Mouse (Mus musculus) bone marrow, adult 2 months (tissue): ENCODE measurements around the gene Myo15b. TPM values are rescaled to one million over a fixed set of nuclear protein-coding genes. Genes with fewer than 3 reads are reported as not detected.

Experiments used
- H3K27ac ChIP-seq: fragments of 200-500 bp; 2 replicates; pipeline ENCODE4 v1.5.1; 2012; ENCODE audit warnings: low read depth, mild to moderate bottlenecking, control low read depth, inconsistent platforms, low read length; ENCODE audit not compliant: control insufficient read depth, poor library complexity, insufficient read depth
- H3K4me1 ChIP-seq: fragments of 200-500 bp; 2 replicates; pipeline ENCODE4 v1.6.1; 2011; ENCODE audit warnings: low read length; ENCODE audit not compliant: control insufficient read depth, insufficient read depth
- H3K4me3 ChIP-seq: fragments of 200-500 bp; replicated peaks from 2 replicates; pipeline ENCODE3; 2011; ENCODE audit warnings: mild to moderate bottlenecking, low read depth, low read length, control low read depth; ENCODE audit not compliant: control insufficient read depth
- CTCF ChIP-seq: fragments of 200-500 bp; IDR thresholded peaks from 2 replicates; pipeline ENCODE4 v1.5.1; 2011; ENCODE audit warnings: low read length, control low read depth; ENCODE audit not compliant: control insufficient read depth, insufficient read depth
- POLR2A ChIP-seq: fragments of 200-500 bp; IDR thresholded peaks from 2 replicates; pipeline ENCODE4 v1.6.1; 2011; ENCODE audit warnings: low read depth, mild to moderate bottlenecking, control low read depth, low read length, borderline replicate concordance; ENCODE audit not compliant: control insufficient read depth
- WGBS: fragments of 180-500 bp; shearing (Covaris S2); methylation state at CpG from one replicate; pipeline ENCODE4 v1.1.7; 2018; 5-methylcytosine and 5-hydroxymethylcytosine counted together
- polyA plus RNA-seq: library from polyadenylated mRNA; stranded (reverse); fragments of >200 nt; gene quantifications from 2 replicates; pipeline ENCODE4 v1.2.4, GENCODE M21; 2011; ENCODE audit warnings: low replicate concordance; ENCODE audit not compliant: missing spikeins, insufficient read depth, insufficient read length

The Myo15b gene
- polyA plus RNA-seq, result 0.57 TPM in 1 of 2 replicates, not detected in the other

DNA sequence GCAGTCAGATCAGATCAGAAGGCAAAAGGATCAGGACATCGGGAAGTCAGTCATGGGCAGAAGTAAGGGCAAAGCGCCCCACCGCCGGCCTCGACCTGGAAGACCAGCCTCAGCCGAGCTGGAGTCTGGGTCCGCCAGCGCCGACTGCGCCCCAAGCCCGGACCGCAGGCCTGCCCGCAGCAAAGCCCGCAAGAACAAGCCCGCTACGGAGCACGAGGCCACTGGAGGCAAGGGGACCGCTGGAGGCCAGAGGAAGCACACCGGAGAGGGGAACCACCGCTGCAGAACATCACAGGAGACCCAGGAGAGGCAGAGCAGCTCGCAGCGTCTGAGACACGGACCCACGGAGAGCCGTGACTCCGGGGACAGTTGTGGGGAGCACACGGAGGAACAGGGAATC, at the start of gene Myo15b:
Gene Myo15b, plus strand, starts transcription at position 53 of the 400 bp plus-strand sequence.
- Histone ChIP-seq H3K4me1 (no peaks in the 10 kb centered on the region), H3K27ac (no peak within 1 kb of the TSS), H3K4me3 (no peak within 1 kb of the TSS)
- TF ChIP-seq CTCF, result no peak
- TF ChIP-seq POLR2A, result no peak
- WGBS, result 6% methylated on average over 27 of the region's 27 CpGs

DNA sequence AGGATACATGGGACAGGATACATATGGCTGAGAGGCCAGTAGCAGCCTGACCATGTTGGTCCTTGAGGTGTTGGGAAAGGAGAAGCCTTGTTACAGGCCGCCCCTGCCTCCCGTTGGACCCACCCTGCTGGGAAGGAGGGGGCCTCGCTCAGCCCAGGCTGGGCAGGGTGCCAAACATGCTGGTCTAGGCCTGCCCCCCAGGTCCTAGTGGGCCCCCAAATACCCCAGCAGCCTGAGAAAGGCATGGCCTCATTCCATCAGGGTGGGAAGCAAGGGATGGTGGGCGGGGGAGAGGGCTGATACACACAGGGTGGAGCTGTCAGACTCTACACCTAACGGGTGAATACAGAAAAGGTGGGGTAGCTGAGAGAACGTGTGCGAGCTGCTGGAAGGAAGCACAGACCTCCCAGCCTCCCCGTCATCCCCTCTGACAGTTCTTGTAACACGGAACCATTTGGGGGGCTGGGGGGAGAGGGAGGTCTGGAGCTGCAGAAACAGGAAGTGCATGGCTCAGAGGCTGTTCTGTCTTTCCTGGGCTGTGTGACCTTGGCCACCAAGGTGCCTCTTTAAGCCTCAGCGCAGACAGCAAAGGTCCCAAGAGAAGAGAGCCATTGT, 49.4 kb upstream of the Myo15b start:
- no peak overlapping the region for H3K27ac ChIP-seq
- H3K4me3 ChIP-seq, result no peak overlapping the region
- TF ChIP-seq POLR2A (no peak), CTCF (no peak)
- WGBS, result 23% methylated on average over 10 of the region's 10 CpGs
- no peaks in the 10 kb centered on the region; the same call in 1 of the 2 replicates for H3K4me1 ChIP-seq

DNA sequence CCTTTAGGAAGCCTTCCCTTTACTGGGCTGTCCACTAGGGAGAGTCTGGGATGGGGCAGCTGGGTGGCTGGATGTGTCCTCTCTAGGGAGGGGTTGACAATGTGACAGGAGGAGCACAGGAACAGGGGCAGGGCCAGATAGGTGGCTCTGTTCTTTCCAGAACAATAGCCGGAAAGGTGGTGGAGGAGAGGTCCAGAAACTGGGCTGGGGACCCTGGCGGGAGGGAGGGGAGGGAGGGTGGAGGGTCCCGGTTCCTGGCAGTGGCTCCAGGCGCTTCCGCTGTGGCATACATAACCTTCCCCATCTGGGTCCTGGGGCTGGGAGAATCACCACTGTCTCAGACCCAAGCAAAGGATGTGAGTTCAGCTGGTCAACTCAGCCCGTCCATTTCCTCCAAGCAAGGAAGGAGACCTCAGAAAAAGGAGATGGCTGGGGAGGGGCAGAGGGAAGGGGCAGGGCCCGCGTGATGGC, 48.9 kb upstream of the Myo15b start:
- 68% methylated on average over 8 of the region's 8 CpGs for WGBS
- no peak for TF ChIP-seq POLR2A
- no peaks in the 10 kb centered on the region; the same call in 1 of the 2 replicates for H3K4me1 ChIP-seq
- H3K27ac ChIP-seq, result no peak overlapping the region
- no peak overlapping the region for H3K4me3 ChIP-seq

DNA sequence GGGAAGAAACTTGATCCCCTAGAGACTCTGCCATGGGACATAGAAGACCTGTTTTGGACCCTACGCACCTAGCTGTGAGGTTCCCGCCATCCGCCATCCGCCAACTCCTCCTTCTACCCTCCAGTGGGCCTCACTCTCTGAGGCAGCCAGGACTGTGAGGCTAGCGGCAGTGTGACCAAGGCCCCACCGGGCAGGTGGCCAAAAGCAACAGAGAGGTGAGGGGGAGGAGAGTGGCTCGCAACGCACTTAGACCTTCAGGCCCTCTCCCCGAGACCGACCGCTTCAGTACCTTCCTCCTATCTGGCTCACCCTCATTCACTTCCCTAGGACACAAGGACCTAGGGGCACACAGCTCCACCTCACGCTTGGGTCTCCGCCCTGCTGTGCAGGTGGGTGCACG, 47.8 kb upstream of the Myo15b start:
- H3K4me1 ChIP-seq, result no peaks in the 10 kb centered on the region; the same call in 1 of the 2 replicates
- H3K4me3 ChIP-seq, result no peak overlapping the region
- TF ChIP-seq POLR2A (no peak), CTCF (no peak)
- no peak overlapping the region for H3K27ac ChIP-seq
- 83% methylated on average over 14 of the region's 14 CpGs for WGBS

DNA sequence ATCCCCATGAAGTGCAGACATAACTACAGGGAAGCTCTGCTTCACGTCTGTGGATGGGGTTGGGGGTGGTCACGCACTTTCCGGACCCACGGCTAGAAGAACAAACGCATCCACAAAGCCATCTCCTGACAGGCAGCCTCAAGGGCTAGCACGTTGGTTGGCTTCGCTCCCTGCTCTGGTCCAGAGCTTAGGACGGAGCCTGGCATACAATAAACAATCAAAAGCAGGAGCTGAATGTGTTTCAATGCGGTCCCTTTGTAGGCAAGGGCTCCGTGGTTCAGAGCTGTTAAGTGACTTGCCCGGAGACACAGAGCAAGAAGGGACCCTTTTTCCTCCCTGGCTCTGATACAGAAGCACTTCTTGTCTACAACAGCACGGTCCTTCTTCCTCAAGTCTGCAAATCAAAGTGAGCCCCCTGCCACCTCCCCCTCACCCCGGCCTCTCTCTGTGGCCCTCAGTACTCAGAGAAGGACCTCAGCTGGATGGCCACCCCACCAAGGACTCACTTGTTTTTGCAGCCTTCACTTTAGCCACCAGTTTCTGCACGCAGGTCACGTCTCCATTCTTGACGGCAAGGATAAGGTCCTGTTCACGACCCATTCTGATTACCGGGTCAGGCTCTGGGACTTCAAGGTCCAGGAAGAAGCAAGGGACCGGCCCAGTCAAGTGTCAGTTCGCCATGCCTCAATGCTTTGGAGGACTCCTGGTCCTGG, 46.7 kb upstream of the Myo15b start:
- Histone ChIP-seq H3K27ac (no peak overlapping the region), H3K4me1 (0 out of 2 replicates have a peak, but pooled peaks cover 2% of the 10 kb centered on the region), H3K4me3 (no peak overlapping the region)
- WGBS, result 91% methylated on average over 20 of the region's 20 CpGs
- TF ChIP-seq CTCF (no peak), POLR2A (no peak)

DNA sequence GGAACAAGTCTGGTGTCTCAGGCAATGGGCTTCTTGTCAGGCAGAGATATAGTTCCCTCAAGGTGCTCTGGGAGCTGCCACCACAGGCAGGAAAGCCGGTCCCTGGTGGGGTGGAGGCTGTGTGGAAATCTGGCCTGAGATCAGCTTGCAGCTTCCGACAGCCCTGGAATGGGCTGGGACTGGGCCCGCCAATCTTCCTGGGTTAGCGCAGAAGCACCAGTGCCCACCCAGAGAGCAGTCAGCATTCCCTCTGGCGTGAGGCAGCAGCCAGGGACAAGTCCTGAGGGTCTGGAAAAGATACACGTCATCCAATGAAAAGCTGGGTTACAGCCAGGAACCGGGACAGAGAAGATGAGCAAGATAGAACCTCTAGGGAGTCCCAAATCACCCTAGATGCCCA, 46.1 kb upstream of the Myo15b start:
- TF ChIP-seq CTCF, result no peak
- TF ChIP-seq POLR2A, result no peak
- WGBS, result 87% methylated on average over 7 of the region's 7 CpGs
- H3K27ac ChIP-seq, result no peak overlapping the region
- 0 out of 2 replicates have a peak, but pooled peaks cover 2% of the 10 kb centered on the region for H3K4me1 ChIP-seq
- no peak overlapping the region for H3K4me3 ChIP-seq

DNA sequence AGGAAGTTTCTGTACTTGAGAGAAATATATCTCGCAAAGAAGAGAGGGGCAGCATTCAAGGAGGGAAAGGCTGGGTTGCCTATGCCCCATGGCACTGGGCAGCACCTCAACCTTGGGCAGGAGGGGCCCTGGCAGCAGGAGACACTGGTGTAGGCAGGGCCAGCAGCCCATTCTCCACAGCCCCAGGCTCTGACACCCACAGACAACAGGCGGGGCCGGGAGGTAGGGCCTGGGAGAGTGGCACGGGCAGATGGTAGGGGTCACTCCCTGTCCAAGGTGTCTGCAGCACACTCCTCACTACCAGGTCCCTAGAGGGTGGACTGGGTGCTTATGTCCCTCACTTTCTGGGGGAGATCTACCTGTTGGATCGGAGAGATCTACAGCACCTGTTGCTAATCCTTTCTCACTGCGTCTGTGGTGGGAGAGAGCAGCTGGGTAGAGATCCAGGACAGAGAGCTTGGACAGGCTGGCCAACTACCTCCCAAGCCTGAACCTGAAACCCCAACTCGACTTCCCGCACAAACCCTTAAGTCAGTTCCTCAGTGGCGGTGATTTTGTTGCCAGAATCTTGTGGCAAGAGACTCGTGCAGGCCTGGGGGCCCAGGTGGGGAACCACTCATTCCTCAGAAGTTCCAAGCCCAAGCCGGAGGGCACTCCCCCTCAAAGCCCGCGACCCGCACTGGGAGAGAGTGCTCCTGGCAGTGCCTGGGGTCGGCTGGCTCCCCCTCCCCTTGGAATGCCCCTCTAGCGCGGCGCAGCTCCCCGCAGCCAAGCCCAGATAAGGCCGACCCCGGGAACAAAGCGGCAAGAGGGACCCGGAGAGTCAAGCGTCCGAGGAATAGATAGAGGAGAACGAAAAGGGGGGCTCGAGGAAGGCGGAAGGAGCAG, 45.4 kb upstream of the Myo15b start:
- WGBS, result 11% methylated on average over 28 of the region's 28 CpGs
- Histone ChIP-seq H3K4me1 (0 out of 2 replicates have a peak, but pooled peaks cover 2% of the 10 kb centered on the region), H3K4me3 (peak overlapping the region; percentile 63), H3K27ac (no peak overlapping the region; the same call in 1 of the 2 replicates)
- TF ChIP-seq CTCF, result no peak
- no peak for TF ChIP-seq POLR2A
